Mouse (Mus musculus) 416B (cell line): Measurements from ENCODE around the gene Slc5a6.

ENCODE experiments used
- DNase-seq: peaks from one replicate; pipeline ENCODE4 v3.0.0; 2011; ENCODE audit warnings: low read depth

Slc5a6 gene

DNA sequence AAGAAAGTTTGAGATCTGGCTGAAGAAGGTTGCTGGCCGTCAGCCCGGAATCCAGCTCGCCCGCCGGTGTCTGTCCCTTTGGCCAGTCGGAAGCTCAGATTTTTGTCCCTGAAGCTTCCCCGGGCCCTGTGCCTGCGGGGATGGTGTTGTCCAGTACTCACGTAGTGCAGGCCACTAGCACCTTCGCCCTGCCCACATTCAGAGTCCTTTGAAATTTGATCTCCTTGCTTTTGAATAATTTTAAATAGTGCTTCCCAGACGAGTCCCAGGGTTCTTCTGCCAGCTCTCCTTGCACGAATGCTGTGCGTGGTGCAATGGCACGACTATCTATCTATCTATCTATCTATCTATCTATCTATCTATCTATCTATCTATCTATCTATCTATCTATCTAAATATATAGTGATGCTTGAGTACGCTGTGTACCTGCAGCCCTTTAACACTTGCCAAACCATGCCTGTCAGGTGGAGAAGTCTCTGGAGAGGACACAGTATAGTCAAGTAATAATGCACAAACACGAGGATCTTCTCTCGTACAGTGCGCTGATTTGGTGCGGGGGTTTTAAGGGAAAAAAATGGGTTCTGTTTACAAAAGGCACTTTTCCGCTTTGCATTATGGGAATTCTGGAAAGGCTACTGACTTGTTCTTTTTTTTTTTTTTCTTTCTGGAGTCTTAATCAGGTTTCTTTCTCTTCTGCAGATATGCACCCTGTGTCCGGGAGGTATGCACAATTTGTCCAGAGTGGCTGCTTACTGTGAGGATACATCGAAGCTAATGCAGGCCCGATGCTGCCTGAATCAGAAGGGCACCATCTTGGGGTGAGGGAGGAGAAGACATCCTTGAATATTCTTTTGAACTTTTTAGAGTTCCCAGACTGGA, at the start of gene Slc5a6:
TSS of gene Slc5a6 (minus strand) at position 162 of the 879 bp plus-strand sequence.
- DNase-seq, result peak; percentile 88

GRCm38 (mm10) chr5:31095711-31096480, 47.2 kb upstream of the Slc5a6 start:
- no peak for DNase-seq

GRCm38 (mm10) chr5:31094799-31095691, 46.3 kb upstream of the Slc5a6 start:
- DNase-seq, result no peak

DNA sequence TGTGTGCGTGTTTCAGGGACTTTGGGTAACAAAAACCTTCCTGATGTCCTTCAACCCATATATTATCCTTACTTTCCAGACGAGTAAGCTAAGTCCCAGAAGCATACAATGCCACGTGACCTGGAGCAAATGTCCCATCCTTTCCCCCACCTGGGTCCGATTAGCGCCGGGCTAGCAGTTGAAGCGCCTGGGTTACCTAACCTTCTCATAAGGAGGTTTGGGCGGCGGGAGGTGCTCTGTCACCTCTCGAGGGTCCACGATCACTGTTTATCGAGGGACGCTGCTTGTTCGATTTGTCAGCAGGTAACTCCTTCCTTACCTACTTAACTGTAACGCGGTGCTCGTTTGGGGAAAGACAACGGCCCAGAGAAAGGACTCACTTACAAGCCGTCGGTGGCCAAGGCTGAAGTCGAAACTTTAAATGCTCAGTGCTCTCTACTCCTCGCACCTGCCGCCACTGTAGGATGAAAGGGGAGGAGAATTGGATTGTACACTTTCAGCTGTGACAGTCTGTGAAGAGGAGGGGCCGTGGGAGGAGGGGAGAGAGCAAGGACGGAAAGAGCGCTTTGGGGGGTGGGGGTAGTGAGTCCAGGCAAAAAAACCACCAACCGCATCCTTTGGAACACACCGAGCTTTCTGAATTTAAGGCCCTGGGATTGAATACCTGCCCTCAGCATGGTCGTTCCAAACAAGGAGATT, 45.5 kb upstream of the Slc5a6 start:
- DNase-seq, result no peak

GRCm38 (mm10) chr5:31093151-31094041, 44.7 kb upstream of the Slc5a6 start:
- DNase-seq, result no peak

- DNase-seq, result no peak
Measured at GRCm38 (mm10) chr5:31092231-31092975, 43.7 kb upstream of the Slc5a6 start.

DNA sequence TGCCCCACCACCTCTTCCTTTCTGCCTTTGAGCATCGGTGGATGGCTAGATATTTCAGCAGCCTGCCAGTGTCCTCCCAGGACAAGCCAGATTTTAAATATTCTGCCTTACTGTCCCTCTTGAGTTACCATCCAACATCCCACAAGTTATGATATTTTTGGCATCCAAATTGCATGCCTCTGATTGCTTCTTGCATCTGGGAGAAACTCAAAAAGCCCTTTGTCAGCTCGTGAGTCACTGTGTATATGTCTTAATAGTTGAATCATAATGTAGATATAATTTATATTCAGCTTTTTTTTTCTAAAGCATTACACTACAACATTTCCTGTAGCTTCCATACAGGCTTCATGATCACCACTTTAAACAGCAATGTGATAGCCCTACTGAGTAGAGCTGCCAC, 38.4 kb upstream of the Slc5a6 start:
- no peak for DNase-seq

- DNase-seq, result no peak
Measured at GRCm38 (mm10) chr5:31086606-31087005, 37.9 kb upstream of the Slc5a6 start.

DNA sequence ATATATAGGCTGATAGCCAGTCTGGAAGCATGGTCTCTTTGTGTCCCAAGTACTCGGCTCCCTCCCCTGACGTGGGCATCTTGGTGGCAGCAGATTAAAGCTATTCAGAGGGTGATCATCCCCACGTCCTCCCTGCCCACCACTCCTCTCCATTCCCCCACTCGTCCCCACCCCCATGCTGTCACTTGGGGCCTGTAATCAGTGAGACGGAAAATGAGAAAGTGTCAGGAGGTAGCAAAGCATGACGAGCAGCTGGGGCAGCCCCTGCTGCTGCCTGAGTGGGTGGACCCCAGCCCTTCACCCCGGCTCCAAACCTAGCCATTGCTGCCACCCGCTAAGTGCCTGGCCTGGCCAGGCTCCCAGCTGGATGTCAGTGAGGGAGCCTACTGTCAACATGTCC, 35.2 kb upstream of the Slc5a6 start:
- DNase-seq, result no peak

GRCm38 (mm10) chr5:31082935-31083625, 34.4 kb upstream of the Slc5a6 start:
- no peak for DNase-seq

DNA sequence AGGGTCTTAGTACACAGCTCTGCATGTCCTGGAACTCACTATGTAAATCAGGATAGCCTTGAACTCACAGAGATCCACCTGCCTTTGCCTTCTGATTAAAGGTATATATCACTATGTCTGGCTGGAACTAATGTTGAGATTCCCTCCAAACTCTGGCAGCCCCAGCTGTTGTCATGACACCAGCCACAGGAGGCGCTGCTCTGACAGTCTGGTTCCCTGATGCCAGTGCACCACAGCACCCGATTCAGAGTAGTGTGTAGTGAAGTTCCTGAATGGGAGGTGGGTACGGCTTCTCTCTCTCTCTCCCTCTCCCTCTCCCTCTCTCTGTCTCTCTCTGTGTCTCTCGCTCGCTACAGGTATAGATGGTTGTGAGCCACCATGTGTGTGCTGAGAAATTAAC, 33.6 kb upstream of the Slc5a6 start:
- DNase-seq, result peak; percentile 59

DNA sequence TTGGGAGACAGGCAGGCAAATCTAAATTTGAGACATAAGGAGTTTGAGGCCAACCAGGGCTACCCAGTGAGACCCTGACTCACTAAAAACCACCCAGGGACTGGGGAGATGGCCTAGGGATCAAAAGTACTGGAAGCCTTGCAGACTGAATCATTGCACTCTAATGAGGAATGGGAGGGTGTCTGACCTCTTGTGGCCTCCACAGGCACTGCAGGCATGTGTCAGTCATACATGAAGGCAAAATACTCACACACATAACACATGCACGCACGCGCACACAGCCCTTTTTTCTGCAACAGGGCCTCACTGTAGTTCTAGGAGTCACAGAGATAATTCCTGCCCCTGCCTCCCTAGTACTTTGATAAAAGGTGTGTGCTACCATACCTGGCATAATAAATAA, 32.7 kb upstream of the Slc5a6 start:
- DNase-seq, result peak; percentile 66

GRCm38 (mm10) chr5:31080795-31081164, 32.1 kb upstream of the Slc5a6 start:
- no peak for DNase-seq

DNA sequence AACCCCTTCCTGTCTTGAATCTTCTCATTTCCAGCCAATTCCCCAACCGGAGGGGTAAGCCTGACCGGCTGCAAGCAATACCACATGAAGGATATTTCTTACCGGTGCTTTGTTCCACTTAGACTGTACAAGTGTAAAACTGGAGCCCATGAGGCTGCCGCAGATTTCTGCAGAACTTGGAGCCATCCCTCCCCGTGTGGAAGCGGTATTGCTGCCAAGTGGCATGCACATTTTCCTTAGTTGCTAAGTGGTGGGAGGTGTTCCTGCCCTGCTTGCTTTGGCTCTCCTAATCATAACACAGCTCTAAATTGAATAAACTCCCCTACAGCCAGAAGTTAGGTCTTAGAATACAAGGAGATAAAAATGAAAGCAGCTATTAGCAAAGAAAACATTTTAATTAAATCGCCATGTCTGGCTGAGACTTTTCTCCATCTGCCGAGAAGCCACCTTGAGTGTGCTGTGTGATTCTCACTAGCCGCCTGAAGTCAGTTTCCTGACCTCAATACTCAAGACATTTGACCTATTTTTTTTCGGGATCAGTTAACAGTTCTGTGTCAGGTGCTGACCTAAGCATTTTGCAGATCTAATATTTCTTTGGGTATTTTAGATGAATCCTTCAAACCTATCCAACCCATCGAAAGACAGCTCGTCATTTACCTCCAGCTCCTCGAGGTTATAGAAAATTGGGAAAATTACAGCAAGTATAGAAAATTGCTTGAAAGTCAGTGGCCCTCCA, 31.5 kb upstream of the Slc5a6 start:
- DNase-seq, result no peak

DNA sequence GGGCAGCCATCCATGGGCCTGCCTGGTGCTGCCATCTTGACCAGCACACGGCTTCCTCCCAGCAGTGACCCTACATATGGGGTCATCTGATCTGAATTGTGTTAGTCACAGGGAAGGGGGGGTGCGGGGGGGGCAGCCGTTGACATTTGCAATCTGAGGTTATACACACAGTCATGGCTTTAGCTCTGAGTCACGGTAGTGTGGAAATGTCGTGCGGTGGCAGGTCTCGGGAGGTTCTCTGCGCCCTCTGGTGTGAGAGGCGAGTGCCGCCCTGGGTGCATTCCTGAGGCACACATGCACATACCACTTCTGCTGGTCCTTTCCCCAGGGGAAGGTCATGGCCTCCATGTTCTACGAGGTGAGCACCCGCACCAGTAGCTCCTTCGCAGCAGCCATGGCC, 27.6 kb upstream of the Slc5a6 start:
- peak; percentile 87 for DNase-seq

DNA sequence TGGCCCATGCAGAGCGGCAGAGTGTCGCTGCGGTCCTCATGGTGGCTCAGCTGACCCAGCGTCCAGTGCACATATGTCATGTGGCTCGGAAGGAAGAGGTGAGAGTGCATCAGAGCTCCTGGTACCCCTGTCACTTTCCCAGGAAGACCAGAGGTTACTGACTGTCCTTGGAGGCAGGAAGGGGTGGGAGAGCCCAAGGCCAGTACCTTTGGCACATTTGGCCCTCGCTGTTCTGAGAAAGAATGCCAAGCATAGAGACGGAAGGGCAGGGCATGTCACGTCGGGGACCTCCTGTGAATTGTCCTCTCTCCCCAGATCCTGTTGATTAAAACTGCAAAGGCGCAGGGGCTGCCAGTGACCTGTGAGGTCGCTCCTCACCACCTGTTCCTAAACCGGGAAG, 24.5 kb upstream of the Slc5a6 start:
- DNase-seq, result no peak

DNA sequence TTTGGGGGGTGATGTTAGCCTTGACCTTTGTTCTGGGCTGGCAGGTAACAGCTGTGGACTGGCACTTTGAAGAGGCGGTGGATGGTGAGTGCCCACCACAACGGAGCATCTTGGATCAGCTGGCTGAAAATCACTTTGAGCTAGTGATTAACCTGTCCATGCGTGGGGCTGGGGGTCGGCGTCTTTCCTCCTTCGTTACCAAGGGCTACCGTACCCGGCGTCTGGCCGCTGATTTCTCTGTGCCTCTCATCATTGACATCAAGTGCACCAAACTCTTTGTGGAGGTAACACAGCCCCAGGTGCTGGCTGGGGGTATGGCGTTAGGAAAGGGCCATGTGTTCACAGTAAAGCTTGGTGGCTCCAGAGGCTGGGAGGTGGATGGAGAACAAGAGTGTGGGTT, 23.1 kb upstream of the Slc5a6 start:
- no peak for DNase-seq

DNA sequence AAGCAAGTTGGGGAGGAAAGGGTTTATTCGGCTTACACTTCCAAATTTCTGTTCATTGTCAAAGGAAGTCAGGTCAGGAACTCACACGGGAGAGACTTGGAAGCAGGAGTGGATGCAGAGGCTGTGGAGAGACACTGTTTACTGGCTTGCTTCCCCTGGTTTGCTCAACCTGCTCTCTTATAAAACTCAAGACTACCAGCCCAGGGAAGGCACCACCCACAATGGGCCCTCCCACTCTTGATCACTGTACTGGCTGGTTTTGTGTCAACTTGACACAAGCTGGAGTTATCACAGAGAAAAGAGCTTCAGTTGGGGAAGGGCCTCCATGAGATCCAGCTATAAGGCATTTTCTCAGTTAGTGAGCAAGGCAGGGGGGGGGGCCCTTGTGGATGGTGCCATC, 22.3 kb upstream of the Slc5a6 start:
- DNase-seq, result no peak

GRCm38 (mm10) chr5:31069810-31070209, 21.1 kb upstream of the Slc5a6 start:
- no peak for DNase-seq
